Mouse (Mus musculus) cerebral cortex, adult 2 months (tissue): ENCODE results near the gene Zfp534.

Experiments
- WGBS: fragments of 180-500 bp; shearing (Covaris S2); methylation state at CpG from one replicate; pipeline ENCODE4 v1.1.7; 2018; 5-methylcytosine and 5-hydroxymethylcytosine counted together

Gene Zfp534

DNA sequence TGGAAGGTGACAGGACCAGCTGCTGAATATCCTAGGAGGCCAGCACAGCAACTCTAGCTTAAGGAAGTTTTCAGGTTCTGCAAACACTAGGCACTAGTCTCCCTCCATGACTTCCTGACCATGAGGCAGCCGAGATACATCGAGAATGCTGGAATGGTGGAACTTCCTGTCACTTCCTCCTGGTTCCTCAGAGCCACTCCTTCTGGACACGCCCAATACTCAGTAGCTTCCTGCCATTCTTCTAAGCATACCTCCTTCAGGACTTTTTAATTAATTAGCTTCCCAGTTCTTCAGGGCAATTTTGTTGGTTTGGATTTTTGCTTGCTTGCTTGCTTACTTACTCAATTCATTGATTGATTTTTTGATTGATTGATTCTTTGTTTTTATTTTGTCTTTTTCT, at the start of gene Zfp534:
Gene Zfp534, minus strand, starts transcription at position 101 of the 400 bp plus-strand sequence.
- 75% methylated on average over 3 of the region's 3 CpGs for WGBS

DNA sequence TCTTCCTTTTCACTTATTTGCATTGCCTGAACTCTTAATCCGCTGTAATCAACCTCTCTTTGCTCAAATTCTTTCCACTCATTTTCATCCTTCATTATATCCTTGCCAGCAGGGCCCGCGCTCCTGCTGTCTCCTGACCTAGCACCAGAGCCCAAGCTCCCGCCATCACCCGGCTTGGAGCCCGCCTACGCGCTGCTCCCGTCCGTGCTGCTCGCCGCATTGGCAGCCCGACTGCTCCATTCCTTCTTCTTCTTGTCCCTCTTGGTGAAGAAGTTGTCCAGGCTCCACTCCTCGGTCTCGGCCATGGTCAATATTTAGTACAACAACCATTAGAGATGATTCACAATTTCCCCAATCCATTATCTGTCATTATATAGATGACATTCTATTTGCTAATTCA, 43.9 kb upstream of the Zfp534 start:
- WGBS: 96% methylated on average over 14 of the region's 15 CpGs

DNA sequence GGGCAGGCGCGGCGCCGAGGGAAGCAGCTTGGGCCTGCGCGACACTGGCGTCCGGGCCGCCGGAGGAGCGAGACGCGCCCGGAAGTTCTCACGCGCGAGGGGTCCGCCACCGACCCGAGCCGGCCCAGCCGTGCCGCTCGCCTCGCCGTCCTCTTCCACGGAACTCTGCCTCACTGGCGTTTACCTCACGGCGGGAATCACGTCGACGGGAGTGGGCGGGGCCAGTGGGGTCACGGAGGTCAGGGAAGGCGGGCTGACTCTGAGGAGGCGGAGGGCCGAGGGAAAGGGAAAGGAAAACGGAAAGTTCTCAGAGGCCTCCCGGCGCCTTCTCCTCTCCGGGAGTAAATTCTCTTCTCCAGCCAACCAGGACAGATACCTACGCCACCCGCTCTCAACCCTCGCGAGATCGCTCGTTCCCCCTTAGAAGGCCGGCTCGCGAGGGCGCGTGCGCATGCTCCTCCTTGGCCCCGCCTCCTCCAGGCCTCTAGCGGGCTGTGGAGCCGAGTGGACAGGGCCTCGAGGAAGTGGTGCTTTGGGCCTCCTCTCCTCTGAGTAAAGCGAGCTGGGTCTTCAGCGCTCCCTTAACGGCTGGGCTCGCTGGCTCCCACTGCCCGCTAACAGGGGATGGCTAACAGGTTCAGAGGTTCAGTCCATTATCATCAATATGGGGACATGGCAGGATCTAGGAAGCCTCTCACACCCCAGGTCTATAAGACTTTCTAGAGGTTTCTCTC, 36.5 kb upstream of the Zfp534 start:
- 34% methylated on average over 63 of the region's 63 CpGs for WGBS

DNA sequence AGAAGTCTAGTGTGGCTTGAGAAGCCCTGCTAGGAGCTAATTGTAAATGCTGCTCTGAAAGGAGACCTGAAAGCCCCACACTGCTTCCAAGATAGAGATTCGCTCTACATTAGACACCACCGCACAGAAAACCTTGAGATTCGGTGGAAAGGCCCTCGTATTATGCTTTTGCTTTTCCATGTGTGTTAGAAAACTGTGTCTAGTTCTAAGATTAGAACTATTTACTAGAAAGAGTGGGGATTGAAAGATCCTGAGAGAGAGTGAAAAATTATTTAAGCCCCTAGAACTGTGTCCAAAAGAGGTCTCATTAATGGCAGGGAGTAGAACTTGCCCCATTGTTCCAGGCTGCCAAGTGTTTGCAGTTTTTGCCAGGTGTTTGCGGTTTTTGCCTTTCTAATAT, 47.1 kb downstream of the Zfp534 start:
- 86% methylated on average over 5 of the region's 5 CpGs for WGBS

DNA sequence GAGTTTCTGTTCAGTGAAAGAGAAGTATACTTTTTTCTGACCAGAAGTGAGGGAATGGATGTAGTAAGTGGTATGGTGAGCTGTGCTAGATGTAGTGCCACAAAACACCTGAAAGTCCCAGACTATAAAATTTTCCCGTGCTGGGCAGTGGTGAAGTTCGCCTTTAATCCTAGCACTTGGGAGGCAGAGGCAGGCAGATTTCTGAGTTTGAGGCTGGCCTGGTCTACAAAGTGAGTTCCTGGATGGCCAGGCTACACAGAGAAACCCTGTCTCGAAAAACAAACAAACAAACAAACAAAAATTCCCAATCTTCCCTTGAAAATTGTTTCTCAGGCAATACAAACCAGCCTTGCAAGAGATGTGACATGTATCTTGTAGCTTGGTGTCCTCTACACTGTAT, 54.9 kb downstream of the Zfp534 start:
- WGBS: no CpG with 5 or more reads among the region's 3 CpGs

DNA sequence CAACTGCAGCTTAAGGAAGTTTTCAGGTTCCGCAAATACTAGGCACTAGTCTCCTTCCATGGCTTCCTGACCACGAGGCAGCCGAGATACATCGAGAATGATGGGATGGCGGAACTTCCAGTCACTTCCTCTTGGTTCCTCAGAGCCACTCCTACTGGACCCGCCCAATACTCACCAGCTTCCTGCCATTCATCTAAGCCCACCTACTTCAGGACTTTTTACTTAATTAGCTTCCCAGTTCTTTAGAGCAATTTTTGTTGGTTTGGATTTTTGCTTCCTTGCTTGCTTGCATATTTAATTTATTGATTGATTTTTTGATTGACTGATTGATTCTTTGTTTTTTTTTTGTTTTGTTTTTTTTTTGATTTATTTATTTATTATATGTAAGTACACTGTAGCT, 59.9 kb downstream of the Zfp534 start, which contains the start of gene Zfp979:
Gene Zfp979, minus strand, starts transcription at position 101 of the 400 bp plus-strand sequence.
- WGBS: no CpG with 5 or more reads among the region's 6 CpGs

DNA sequence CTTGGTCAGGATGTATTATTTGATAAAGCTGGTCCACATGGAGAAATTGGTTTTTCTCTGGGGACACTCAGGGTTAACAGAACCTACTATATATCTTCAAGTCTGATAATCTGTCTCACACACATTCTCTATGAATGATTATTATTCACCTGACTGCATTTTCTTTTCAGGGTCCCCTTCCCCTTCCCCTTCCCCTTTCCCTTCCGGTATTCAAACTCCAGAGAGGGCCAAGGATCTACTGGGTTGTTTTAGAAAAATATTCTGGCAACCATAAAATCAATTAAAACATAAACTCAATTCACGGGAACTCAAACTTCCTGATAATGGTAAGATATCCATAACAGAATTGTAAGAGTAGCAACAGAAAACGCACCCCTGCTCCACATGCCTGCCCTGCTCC, 60.4 kb downstream of the Zfp534 start:
- 46% methylated on average over 2 of the region's 3 CpGs for WGBS

DNA sequence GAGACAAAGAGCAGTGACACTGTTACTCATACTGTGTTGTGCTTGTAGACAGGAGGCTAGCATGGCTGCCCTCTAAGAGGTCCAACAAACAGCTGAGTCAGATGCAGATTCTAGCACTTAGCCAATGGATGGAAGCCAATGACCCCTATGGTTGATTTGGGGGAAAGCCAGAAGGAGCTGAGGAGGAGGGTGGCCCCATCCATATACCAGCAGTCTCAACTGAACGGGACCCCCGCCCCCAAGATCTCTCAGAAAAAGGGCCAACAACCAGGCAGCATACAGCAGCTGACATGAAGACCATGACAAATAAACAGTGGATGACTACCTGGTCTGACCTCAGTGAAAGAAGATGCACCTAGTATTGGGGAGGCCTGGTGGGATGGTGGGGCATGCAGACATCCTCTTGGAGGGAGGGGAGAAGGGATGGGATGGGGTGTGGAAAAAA, 68.5 kb downstream of the Zfp534 start:
- no CpG with 5 or more reads among the region's 2 CpGs for WGBS
